Mouse (Mus musculus): ENCODE results near the gene Patl2.

DNA sequence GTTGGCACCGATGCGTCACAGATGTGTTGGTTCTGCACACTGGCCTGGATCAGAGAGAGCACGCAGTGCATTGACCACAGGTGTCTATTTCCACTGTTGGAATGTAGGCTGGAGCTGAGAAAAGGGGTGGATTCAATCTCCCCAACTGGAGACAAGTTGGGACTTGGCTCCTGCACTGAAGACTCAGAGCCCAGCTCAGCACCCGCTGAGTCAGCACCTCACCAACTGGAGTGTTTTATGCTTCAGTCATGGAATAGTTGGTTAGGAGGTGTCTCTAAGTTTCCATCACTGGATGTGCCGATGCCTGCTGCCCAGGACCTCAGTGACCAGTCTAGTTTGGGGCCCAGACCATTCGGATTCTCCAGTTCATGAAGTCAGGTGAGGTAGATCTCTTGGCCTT is 44.4 kb upstream of the Patl2 start:
- no peak for TF ChIP-seq CTCF (IDR thresholded peaks at IDR 0.05; ENCODE audit: control insufficient read depth, insufficient read depth, insufficient replicate concordance, low read depth, low read length)
- no peak for TF ChIP-seq POLR2A (IDR thresholded peaks at IDR 0.05; ENCODE audit: control insufficient read depth, low read depth, low read length)

Measured in testis, adult 2 months (tissue).